Mouse (Mus musculus) ES-E14 (cell line): ENCODE measurements around the gene Kdelr1.

Experiments used
- CHD2 ChIP-seq: IDR thresholded peaks from 2 replicates; pipeline ENCODE4 v1.6.1; 2014; ENCODE audit warnings: mild to moderate bottlenecking, low read depth, low read length, inconsistent platforms
- HCFC1 ChIP-seq: IDR thresholded peaks from 2 replicates; pipeline ENCODE4 v1.6.1; 2012; ENCODE audit warnings: low read length, inconsistent platforms, borderline replicate concordance; ENCODE audit not compliant: insufficient read depth
- MAFK ChIP-seq: IDR thresholded peaks from 2 replicates; pipeline ENCODE4 v1.6.1; 2014; ENCODE audit warnings: mild to moderate bottlenecking, low read depth, low read length, inconsistent platforms; ENCODE audit not compliant: insufficient read depth
- ZC3H11A ChIP-seq: IDR thresholded peaks from 2 replicates; pipeline ENCODE4 v1.6.1; 2012; ENCODE audit warnings: low read depth, mild to moderate bottlenecking, inconsistent platforms, low read length, borderline replicate concordance

DNA sequence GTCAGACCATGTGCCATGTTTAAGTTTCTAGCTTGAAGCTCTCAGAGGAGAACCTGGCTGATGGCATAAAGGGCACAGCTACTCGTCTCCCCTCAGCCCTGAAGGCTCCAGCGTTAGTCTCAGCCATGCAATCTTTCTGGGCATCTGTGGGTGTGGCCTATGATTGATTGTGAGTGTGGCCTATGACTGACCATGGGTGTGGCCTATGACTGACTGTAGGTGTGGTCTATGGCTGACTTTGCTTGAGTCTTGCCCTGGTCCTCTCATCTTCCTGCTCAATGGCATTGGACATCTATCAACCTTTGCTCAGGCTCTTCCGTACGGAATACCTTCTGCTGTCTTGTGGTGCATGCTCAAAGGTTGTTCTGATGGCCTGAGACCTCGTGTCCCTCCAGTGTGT, 29.0 kb downstream of the Kdelr1 start:
- no peak for TF ChIP-seq ZC3H11A
- TF ChIP-seq MAFK, result no peak
- no peak for TF ChIP-seq HCFC1
- TF ChIP-seq CHD2, result 0 out of 2 replicates have a peak, but pooled peaks have one; percentile 44
